Mouse (Mus musculus) hindbrain, embryonic 13.5 days (tissue): ENCODE data around the gene Vezt. TPM values are rescaled to one million over a fixed set of nuclear protein-coding genes. Genes with fewer than 3 reads are reported as not detected.
A peak's percentile ranks its signal among the peaks of the same experiment; 100 is the strongest.

Experiments used
- ATAC-seq: fragments of 200-750 bp; cut with Nextera tagmentation; 2 replicates; pipeline ENCODE4 v1.8.0; 2017; ENCODE audit warnings: moderate TSS enrichment; ENCODE audit not compliant: low FRiP score
- H3K27ac ChIP-seq: fragments of 300-500 bp; sonication (generic); 2 replicates; pipeline ENCODE4 v1.5.1; 2015; ENCODE audit warnings: inconsistent platforms, mild to moderate bottlenecking, moderate library complexity
- H3K27me3 ChIP-seq: fragments of 300-500 bp; sonication (generic); 2 replicates; pipeline ENCODE4 v1.6.1; 2015; ENCODE audit warnings: mild to moderate bottlenecking, inconsistent platforms
- H3K36me3 ChIP-seq: fragments of 300-500 bp; sonication (generic); 2 replicates; pipeline ENCODE4 v1.6.1; 2015; ENCODE audit warnings: mild to moderate bottlenecking, inconsistent platforms
- H3K4me1 ChIP-seq: fragments of 300-500 bp; sonication (generic); replicated peaks from 2 replicates; pipeline ENCODE4 v1.6.1; 2015; ENCODE audit warnings: inconsistent platforms
- H3K4me2 ChIP-seq: fragments of 300-500 bp; sonication (generic); 2 replicates; pipeline ENCODE4 v1.6.1; 2015; ENCODE audit warnings: inconsistent platforms, mild to moderate bottlenecking, moderate library complexity
- H3K4me3 ChIP-seq: fragments of 300-500 bp; sonication (generic); 2 replicates; pipeline ENCODE4 v1.5.1; 2015; ENCODE audit warnings: mild to moderate bottlenecking, inconsistent platforms
- H3K9ac ChIP-seq: fragments of 300-500 bp; sonication (generic); 2 replicates; pipeline ENCODE4 v1.6.1; 2015; ENCODE audit warnings: mild to moderate bottlenecking, inconsistent platforms
- H3K9me3 ChIP-seq: fragments of 300-500 bp; sonication (generic); 2 replicates; pipeline ENCODE4 v1.6.1; 2016; ENCODE audit warnings: inconsistent platforms
- whole genome bisulfite sequencing: fragments of 180-500 bp; shearing (Covaris S2); methylation state at CpG from one replicate; pipeline ENCODE4 v1.1.7; 2015; 5-methylcytosine and 5-hydroxymethylcytosine counted together
- polyA plus RNA-seq: library from polyadenylated mRNA; unstranded; fragments of >200 nt; fragmentation: Nextera tagmentation; extraction: Ambion mirVana; gene quantifications from 2 replicates; pipeline ENCODE4 v1.2.1, GENCODE M21; 2015

The Vezt gene
- 65.4 and 66.1 TPM in 2 replicates for polyA plus RNA-seq

DNA sequence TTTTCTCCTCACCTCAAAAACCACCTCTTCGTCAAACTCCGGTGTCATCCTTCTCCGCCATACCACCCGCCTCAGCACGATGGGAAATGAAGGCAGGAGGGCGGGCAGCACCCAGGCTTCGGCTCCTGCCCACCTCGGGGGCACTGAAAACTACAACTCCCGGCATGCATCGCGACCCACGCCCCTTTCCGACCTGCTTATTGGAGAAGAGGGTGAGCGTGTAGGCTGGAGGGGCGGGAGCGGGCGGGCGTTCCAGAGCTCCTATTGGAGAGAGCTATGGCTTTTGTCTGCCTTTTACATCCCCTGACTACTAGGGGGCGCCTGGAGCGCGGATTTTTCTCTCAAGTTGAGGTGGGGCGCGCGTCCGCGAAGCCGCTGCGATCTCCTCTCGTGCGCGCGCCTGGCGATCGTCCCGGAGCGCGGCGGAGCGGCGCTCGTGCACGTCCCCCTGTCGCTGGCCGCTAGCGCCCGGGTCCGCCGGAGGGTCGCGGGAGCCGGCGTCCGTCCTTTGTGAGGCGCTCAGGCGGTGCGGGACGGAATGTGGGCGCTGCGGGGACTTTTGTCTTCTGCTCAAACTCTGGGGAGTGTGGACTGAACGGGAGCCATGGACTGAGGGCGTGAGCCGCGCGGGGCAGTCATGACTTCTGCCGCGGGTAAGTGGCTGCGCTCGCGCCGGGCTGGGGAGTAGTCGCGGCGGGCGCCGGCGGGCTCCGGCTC is at the start of gene Vezt, which contains the start of gene Fgd6:
Vezt (minus strand) TSS at position 160 of the 717 bp plus-strand sequence.
Fgd6 (plus strand) TSS at position 344 of the 717 bp plus-strand sequence.
- H3K4me1 ChIP-seq = peaks cover 26% of the 10 kb centered on the region
- H3K36me3 ChIP-seq = peaks cover 6% of the 10 kb centered on the region; the same call in 1 of the 2 replicates
- WGBS = under 1% methylated on average over 68 of the region's 77 CpGs
- peak within 1 kb of the TSS; percentile 88 for H3K27ac ChIP-seq
- peak within 1 kb of the TSS; percentile 91 for H3K9ac ChIP-seq
- no peaks in the 10 kb centered on the region for H3K9me3 ChIP-seq
- H3K4me3 ChIP-seq = peak within 1 kb of the TSS; percentile 84
- H3K4me2 ChIP-seq = peak within 1 kb of the TSS; percentile 73
- peak; percentile 99 for ATAC-seq
- no peaks in the 10 kb centered on the region for H3K27me3 ChIP-seq

DNA sequence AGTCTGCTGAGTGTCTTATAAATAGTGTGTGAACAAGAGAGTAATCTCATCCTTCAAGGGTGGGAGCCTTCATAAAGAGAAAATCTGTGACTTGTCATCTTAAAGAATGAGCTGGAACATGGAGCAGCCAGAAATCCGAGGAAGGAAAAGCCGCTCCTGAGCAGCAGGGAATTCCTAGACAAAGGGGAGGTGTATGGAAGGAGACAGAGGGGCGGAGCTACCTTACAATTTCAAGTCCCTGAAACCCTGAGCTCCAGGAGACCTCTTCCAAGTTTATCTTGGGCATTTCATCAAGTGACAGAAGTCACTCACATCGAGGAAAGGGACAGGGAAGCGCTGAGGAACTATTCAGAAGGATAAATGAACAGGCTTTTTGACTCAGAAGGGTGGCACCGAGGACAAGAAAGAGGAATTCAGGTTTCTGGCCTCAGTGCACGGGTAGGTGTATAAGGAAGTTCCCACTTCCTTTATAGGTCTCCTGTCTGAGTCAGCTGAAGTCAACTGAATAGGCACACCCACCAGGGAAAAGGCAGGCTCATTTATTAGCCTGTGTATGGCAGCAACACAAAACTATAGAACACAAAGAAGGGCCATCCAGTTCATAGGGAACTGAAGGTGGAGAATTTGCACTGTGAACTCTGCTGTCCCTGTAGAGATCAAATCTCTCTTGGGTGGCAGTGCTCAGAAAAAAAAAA is 46.6 kb upstream of the Vezt start:
- no peak overlapping the region for H3K4me2 ChIP-seq
- H3K4me1 ChIP-seq = peaks cover 13% of the 10 kb centered on the region
- H3K27ac ChIP-seq = no peak overlapping the region
- no peaks in the 10 kb centered on the region for H3K27me3 ChIP-seq
- no peak overlapping the region for H3K9ac ChIP-seq
- WGBS = 38% methylated on average over 7 of the region's 7 CpGs
- no peak overlapping the region for H3K4me3 ChIP-seq
- no peaks in the 10 kb centered on the region for H3K36me3 ChIP-seq
- no peaks in the 10 kb centered on the region for H3K9me3 ChIP-seq
- no peak for ATAC-seq

DNA sequence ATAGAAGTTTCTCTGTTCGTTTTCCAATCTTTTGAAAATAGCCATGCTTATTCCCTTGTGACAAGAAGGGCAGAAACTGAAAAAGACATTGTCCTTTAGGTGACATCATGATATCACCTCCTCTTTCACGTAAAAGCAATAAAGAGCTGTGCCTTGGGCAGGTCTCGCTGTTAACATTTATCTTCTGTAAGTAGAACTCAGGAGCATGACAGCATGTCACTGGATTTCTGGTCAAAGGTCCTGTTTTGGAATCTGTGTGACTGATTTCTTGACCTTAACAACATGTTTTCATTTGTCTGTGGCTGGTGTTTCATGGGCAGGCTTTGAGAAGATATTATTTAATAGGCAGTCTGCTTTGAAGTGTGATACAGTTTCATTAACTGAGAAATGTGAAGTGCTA is 45.1 kb upstream of the Vezt start:
- ATAC-seq = no peak
- Histone ChIP-seq H3K9me3 (no peaks in the 10 kb centered on the region), H3K36me3 (no peaks in the 10 kb centered on the region), H3K4me1 (peaks cover 18% of the 10 kb centered on the region), H3K27me3 (no peaks in the 10 kb centered on the region), H3K27ac (no peak overlapping the region), H3K4me2 (no peak overlapping the region), H3K9ac (no peak overlapping the region), H3K4me3 (no peak overlapping the region)
- 70% methylated on average over 3 of the region's 3 CpGs for WGBS

DNA sequence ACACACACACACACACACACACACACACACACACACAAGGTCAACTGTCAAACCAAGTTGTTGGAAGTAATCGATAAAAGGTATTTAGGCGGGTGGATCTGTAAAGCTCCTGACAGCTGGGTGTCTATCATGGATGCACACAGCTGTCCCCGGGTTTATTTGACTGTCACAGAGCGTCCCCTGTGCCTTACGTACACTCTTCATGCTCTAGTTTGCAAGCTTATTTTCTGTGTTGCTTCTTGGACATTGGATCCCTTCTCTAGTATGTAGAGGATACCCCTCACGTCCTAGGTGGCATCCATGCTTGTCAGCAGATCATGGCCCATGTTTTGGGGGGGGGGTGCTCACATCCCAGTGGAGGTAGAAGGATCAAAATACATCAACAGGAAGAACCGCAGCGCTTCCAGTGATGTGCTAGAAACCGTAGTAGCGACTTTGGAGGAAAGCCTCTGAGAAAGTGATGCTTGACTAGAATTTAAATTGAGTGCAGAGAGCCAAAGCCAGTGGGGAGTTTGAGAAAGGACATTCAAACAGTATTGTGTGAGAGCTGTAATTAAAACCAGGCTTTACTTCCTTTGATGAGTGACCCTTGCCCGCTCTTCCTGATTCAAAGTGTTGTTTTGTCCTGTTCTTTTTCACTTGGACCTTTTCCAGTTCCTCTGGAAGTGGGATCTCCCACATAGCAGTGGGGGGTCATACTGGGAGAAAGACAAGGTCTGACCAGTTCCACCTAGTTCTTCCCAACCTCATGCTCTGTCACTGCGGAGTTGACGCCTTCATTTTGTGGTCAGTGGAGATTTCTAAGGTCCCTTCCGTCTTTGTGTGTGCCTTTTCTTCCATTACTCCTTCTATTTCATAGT is 41.6 kb upstream of the Vezt start:
- Histone ChIP-seq H3K4me3 (no peak overlapping the region), H3K27me3 (no peaks in the 10 kb centered on the region), H3K36me3 (0 out of 2 replicates have a peak, but pooled peaks cover 4% of the 10 kb centered on the region), H3K4me2 (no peak overlapping the region), H3K4me1 (peaks cover 25% of the 10 kb centered on the region), H3K9me3 (no peaks in the 10 kb centered on the region), H3K27ac (peak overlapping the region; percentile 64), H3K9ac (no peak overlapping the region)
- no peak for ATAC-seq
- 63% methylated on average over 14 of the region's 14 CpGs for WGBS

DNA sequence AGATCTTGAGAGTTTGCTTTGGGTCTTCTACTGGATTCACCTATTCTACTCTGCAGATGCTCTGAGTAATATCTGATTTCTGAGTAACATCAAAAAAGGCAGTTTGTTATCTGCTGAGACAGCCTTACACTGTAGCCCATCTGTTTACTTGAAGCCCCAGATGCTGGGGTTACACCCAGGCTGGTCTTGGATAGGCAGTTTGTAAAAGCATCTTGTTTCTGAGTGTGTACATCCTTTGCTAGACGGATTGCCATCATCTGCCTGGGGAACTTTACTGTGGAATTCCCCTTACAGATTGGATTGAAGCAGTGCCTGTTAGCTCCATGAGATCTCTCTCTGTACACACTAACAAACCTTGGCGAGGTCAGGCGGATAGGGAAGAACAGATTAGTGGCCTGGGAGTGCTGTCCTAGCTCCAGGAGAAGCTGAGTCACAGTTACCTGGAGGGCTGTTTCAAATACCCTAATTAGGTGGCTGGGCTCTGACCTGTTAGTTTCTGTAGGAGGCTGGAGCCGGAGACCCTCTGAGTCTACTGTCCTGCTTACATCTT is 37.4 kb upstream of the Vezt start:
- no peak overlapping the region for H3K4me3 ChIP-seq
- WGBS = 79% methylated on average over 4 of the region's 4 CpGs
- H3K4me2 ChIP-seq = no peak overlapping the region
- ATAC-seq = no peak
- H3K4me1 ChIP-seq = peaks cover 22% of the 10 kb centered on the region
- peak overlapping the region; percentile 48 for H3K27ac ChIP-seq
- no peak overlapping the region for H3K9ac ChIP-seq
- H3K27me3 ChIP-seq = no peaks in the 10 kb centered on the region
- no peaks in the 10 kb centered on the region for H3K9me3 ChIP-seq
- H3K36me3 ChIP-seq = 0 out of 2 replicates have a peak, but pooled peaks cover 4% of the 10 kb centered on the region

- no peak overlapping the region for H3K4me3 ChIP-seq
- 0 out of 2 replicates have a peak, but pooled peaks cover 4% of the 10 kb centered on the region for H3K36me3 ChIP-seq
- 72% methylated on average over 10 of the region's 10 CpGs for WGBS
- peaks cover 18% of the 10 kb centered on the region for H3K4me1 ChIP-seq
- no peak overlapping the region for H3K9ac ChIP-seq
- peak; percentile 46; the same call in 1 of the 2 replicates for ATAC-seq
- peak overlapping the region; percentile 48 for H3K27ac ChIP-seq
- no peak overlapping the region for H3K4me2 ChIP-seq
- H3K9me3 ChIP-seq = no peaks in the 10 kb centered on the region
- H3K27me3 ChIP-seq = no peaks in the 10 kb centered on the region
Measured at GRCm38 (mm10) chr10:94072261-94072915, 36.8 kb upstream of the Vezt start.

- H3K4me3 ChIP-seq = no peak overlapping the region
- H3K27ac ChIP-seq = no peak overlapping the region
- no peaks in the 10 kb centered on the region for H3K27me3 ChIP-seq
- H3K9ac ChIP-seq = no peak overlapping the region
- H3K36me3 ChIP-seq = 0 out of 2 replicates have a peak, but pooled peaks cover 4% of the 10 kb centered on the region
- no peaks in the 10 kb centered on the region for H3K9me3 ChIP-seq
- WGBS = 84% methylated on average over 7 of the region's 7 CpGs
- H3K4me2 ChIP-seq = no peak overlapping the region
- H3K4me1 ChIP-seq = peaks cover 11% of the 10 kb centered on the region
- ATAC-seq = no peak
Measured at GRCm38 (mm10) chr10:94071641-94072040, 36.0 kb upstream of the Vezt start.

- Histone ChIP-seq H3K36me3 (no peaks in the 10 kb centered on the region), H3K9ac (no peak overlapping the region), H3K27ac (no peak overlapping the region), H3K9me3 (no peaks in the 10 kb centered on the region), H3K27me3 (no peaks in the 10 kb centered on the region), H3K4me3 (no peak overlapping the region), H3K4me1 (peaks cover 11% of the 10 kb centered on the region), H3K4me2 (no peak overlapping the region)
- 91% methylated on average over 5 of the region's 5 CpGs for WGBS
- ATAC-seq = no peak
Measured at GRCm38 (mm10) chr10:94068701-94069100, 33.1 kb upstream of the Vezt start.

- no peak for ATAC-seq
- no peak overlapping the region for H3K4me2 ChIP-seq
Measured at GRCm38 (mm10) chr10:94066896-94067295, 31.3 kb upstream of the Vezt start.

GRCm38 (mm10) chr10:94062357-94062756 is 26.7 kb upstream of the Vezt start:
- ATAC-seq = no peak
- Histone ChIP-seq H3K4me3 (no peak overlapping the region), H3K9me3 (no peaks in the 10 kb centered on the region), H3K27me3 (no peaks in the 10 kb centered on the region), H3K4me1 (no peaks in the 10 kb centered on the region), H3K27ac (no peak overlapping the region), H3K4me2 (no peak overlapping the region), H3K9ac (no peak overlapping the region), H3K36me3 (no peaks in the 10 kb centered on the region)
- 67% methylated on average over 5 of the region's 5 CpGs for WGBS

More at GRCm38 (mm10) chr10:94066896-94067295, 31.3 kb upstream of the Vezt start:
- WGBS = 72% methylated on average over 3 of the region's 3 CpGs
- no peaks in the 10 kb centered on the region for H3K9me3 ChIP-seq
- H3K4me1 ChIP-seq = no peaks in the 10 kb centered on the region
- H3K4me3 ChIP-seq = no peak overlapping the region
- H3K27me3 ChIP-seq = no peaks in the 10 kb centered on the region
- H3K36me3 ChIP-seq = no peaks in the 10 kb centered on the region
- H3K27ac ChIP-seq = no peak overlapping the region
- H3K9ac ChIP-seq = no peak overlapping the region

DNA sequence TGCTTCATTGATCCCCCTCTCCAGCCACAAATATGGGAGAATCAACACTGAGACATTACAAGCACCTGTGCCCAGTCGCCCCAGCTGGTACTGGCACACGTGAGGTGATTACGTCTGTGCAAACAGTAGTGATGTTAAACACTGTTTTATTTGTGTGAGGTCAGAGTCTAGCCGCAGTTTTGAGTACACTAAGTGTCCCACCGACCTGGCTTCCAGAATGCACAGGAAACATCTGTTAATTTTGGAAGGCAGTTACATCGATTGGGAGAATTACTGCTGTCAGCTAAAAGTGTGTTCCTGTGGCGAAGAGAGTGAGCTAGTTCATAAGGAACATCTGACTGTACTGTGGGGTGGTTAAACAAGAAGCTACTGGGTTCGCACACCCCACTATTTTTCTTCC is 24.6 kb upstream of the Vezt start:
- peaks cover 3% of the 10 kb centered on the region; the same call in 1 of the 2 replicates for H3K4me1 ChIP-seq
- no peak overlapping the region for H3K27ac ChIP-seq
- no peaks in the 10 kb centered on the region for H3K27me3 ChIP-seq
- H3K4me2 ChIP-seq = no peak overlapping the region
- H3K9me3 ChIP-seq = no peaks in the 10 kb centered on the region
- H3K4me3 ChIP-seq = no peak overlapping the region
- H3K9ac ChIP-seq = no peak overlapping the region
- ATAC-seq = no peak
- no peaks in the 10 kb centered on the region for H3K36me3 ChIP-seq
- 79% methylated on average over 8 of the region's 8 CpGs for WGBS
